Mouse (Mus musculus) cerebellum, adult 9-11 months (tissue): ENCODE results near the gene Junb.
A peak's percentile ranks its signal among the peaks of the same experiment; 100 is the strongest.

ENCODE experiments used
- DNase-seq: peaks from one replicate; pipeline ENCODE4 v3.0.0; 2022

Gene Junb

GRCm38 (mm10) chr8:84936962-84937546 lies 41.5 kb downstream of the Junb start, which contains the start of gene Mast1:
Gene Mast1, minus strand, starts transcription at chr8:84937359.
- DNase-seq = peak; percentile 85

GRCm38 (mm10) chr8:84936041-84936961 lies 42.2 kb downstream of the Junb start:
- DNase-seq = peak; percentile 69

GRCm38 (mm10) chr8:84935489-84935888 lies 43.0 kb downstream of the Junb start:
- peak; percentile 78 for DNase-seq

GRCm38 (mm10) chr8:84934860-84935259 lies 43.7 kb downstream of the Junb start:
- DNase-seq = peak; percentile 91

- DNase-seq = peak; percentile 63
Observed at GRCm38 (mm10) chr8:84933767-84934559, 44.6 kb downstream of the Junb start.

- no peak for DNase-seq
Observed at GRCm38 (mm10) chr8:84930582-84930981, 47.9 kb downstream of the Junb start.

GRCm38 (mm10) chr8:84928456-84929306 lies 49.8 kb downstream of the Junb start:
- peak; percentile 81 for DNase-seq

GRCm38 (mm10) chr8:84927513-84927912 lies 51.0 kb downstream of the Junb start:
- no peak for DNase-seq

GRCm38 (mm10) chr8:84925557-84925956 lies 53.0 kb downstream of the Junb start:
- DNase-seq = no peak
